Mouse (Mus musculus): Measurements from ENCODE around the gene Cpa3. TPM values are rescaled to one million over a fixed set of nuclear protein-coding genes. Genes with fewer than 3 reads are reported as not detected.

Gene Cpa3
- 10 to 100 TPM in 1 of 2 experiments, 1 to 10 TPM in 1; 6.7 to 10.6 TPM for total RNA-seq (2021)

DNA sequence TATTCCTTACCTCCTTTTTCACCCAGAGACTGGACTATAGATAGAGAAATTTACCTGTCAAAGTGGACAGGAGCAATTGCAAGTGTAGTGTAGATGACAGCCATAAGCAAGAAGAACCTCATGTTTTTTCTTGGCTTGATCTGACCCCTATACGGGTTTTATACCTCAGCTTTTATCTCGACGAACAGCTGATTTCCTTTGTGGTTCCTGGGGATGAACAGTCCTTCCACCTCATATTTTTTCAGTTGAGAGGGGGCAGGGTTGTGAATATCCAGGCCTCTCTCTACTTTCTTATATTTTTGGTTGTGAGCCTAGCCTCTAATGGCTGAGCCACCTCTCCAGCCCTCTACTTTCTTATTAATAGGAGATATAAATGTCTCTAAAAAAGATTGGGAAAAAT, at the start of gene Cpa3:
Gene Cpa3, minus strand, starts transcription at position 132 of the 400 bp plus-strand sequence.
- intact Hi-C loops (cut with DNase I), result no loop called here
- DNase-seq, result no peak

DNA sequence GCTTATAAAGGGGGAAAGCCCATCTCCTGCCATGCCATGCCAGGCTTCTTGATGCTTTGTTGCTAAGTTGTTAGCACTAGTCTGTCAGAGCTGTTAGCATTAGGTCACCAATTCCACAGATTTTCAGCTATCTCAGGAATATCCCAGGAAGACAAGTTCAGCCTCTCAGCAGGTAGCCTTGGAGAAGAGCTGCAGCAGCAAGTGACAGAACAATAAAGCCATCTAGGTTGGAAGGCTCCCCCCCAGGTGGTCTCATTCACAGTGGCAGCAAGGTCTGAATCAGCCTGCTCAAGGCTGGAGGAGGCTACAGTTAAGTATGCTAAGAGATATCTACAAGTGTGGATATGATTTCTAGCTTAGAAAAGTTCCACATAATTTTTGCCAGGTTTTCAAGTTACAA, 49.4 kb upstream of the Cpa3 start:
- no peak for DNase-seq
- intact Hi-C loops (cut with DNase I), result no loop called here

DNA sequence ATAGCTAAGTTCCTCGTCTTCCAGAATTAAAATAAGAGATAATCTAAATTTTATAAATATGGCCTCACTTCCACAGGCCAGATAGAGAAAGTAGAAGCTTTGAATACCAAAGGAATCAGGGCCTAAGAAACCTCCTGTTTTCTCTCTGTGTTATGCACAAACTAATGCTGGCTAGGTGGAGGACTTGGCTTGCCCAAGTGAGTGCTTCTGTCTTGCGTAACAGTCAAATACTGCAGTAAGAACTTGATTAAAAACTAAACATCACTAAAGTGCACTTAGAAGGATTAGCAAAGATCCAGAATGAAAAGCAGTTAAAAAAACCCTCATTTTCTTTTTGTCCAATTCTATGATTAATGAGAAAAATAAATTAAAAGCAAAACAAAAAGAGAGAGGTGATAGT, 46.8 kb upstream of the Cpa3 start:
- intact Hi-C loops (cut with DNase I), result no loop called here
- no peak for DNase-seq

DNA sequence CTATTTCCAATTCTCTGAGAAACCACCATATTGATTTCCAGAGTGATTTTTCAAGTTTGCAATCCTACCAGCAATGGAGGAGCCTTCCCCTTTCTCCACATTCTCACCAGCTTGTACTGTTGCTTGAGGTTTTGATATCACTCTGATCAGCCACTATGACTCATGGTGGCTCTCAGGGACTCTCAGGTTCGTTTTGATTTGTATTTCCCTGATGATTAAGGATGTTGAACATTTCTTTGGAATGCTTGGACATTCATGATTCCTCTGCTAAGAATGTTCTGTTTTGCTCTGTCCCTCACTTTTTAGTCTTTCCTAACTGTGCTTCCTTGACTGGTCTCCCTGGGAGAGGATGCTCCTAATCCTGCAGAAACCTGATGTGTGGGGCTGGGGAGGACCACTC, 39.8 kb upstream of the Cpa3 start:
- DNase-seq, result no peak
- intact Hi-C loops (cut with DNase I), result no loop called here

DNA sequence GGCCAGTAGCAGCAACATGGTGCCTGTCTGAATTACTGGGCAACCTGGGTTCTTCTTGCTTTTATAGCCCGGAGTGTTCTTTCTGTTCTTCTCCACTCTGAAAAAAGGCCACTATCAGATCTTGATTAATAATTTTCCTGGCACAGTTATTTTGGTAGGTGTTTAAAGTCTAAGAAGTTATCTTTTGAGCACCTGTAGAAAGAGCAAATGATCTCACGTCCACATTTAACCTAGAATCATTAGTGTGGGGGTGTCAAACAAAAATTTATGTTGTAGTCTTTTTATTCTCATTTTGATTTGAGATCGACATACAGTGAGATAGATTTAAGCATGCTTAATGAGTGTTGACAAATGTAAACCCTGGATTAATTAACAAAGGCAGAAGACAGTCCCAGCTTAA, 33.7 kb upstream of the Cpa3 start, which contains the start of gene Cpb1:
Gene Cpb1, minus strand, starts transcription at position 101 of the 400 bp plus-strand sequence.
- intact Hi-C loops (cut with DNase I), result no loop called here
- DNase-seq, result no peak

DNA sequence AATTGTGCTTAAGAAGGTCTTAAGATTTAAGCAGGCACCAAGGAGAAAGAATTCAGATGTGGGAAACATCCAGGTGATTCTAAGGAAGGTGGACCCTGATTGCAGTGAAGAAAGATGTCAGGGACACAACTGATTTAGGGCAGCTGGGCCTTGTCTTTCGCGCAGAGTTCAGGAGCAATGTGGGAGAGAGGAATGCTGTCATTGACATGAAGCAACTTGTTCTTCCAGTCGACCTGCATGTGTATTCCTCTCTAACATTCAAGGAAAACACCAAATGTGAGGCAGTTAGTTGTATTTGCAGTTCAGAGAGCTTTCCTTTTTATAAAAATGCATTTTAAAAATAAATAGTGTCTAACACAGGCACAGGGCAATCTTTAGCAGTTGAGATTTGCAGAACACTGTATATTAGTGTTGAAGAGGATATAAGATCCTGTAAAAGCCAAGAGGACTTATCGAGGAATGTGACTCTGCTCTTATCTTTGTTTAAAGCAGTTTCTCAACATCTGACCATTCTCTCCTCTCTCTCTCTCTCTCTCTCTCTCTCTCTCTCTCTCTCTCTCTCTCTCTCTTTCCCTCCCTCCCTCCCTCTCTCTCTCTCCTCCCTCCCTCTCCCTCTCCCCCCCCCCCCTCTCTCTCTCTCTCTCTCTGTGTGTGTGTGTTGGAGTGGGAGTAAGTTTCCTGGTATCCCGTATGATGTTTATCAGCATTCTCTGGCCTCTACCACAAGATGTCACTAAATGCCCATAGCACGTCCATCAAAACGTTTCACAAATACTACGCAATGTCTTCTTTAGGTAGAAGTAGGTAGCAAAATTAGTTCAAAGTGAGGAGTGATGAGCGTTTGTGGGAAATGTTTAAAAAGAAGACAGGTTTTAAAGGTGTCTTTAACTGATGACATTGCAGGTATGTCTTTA, 12.8 kb upstream of the Cpa3 start:
- intact Hi-C loops (cut with DNase I), result no loop called here
- DNase-seq, result no peak

DNA sequence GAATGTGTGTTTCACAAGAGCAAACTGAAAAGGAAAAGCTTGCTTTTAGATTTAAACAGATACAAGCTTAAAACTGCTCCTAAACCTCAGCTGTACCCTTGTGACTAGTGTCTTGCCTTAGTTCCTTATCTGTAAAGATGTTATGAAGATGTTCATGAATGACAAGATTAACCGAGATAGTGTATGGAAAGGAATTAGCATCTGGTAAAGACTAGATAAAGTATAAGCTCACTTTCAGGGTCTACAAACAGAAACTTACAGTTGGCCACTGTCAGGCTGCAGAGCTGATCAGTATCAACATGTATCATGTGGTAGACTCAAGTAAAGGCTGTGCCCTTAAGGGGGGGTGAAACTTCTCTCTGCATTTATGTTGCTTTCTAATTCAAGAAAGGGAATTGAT, 1.9 kb upstream of the Cpa3 start:
- intact Hi-C loops (cut with DNase I), result no loop called here
- no peak for DNase-seq

DNA sequence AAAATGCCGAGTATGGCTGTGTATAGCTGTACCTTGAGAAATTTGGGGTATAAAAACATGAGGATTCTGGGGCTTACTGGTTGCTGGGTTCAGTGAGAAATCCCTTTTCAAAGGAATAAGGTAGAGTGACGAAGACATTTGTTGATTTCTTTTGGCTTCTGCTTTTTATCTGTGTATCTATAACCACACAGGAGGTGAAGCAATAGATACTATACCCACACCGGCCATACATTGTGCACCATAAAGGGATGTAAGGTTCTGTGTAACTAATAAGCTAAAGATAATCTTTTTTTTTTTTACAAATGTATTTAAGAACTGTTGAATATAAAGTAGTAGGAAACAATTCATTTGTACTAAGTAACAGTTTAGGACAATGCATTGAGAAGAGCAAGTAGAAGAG, 2.2 kb downstream of the Cpa3 start:
- intact Hi-C loops (cut with DNase I), result no loop called here
- DNase-seq, result no peak

DNA sequence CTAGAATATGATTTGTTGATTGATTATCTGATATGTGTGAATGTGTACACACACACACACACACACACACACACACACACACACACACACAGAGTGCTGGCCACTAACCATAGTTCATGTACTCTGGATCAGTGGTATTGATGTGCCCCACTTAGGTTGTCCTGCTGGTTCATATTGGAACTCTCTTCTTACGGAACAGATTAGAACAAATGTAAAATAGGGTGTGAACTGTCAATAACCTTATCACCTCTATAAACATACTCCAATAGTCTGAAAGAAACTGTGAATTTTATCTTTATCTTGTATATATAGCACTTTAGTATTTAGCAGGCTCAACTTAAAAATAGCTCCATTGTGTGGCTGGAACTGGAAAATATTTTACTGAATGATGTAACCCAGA, 5.0 kb downstream of the Cpa3 start:
- intact Hi-C loops (cut with DNase I), result no loop called here
- no peak for DNase-seq

DNA sequence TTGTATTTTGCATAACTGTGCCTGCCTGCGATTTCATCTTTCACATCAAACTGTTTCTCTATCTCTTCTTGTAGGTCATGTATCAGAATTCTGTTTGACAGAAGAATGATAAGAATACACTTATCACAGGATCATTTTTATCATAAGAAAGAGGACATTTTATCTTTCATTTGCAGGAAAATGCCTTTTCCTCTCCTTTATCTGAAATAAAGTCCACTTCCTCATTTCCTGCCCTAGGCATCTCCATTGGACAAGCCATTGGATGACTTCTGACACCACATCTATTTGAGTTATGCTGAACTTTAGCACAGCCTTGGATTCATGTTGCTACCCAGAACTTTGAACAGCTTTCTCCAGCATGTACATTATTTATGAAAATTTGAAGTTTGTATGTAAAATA, 13.0 kb downstream of the Cpa3 start:
- intact Hi-C loops (cut with DNase I), result no loop called here
- no peak for DNase-seq

DNA sequence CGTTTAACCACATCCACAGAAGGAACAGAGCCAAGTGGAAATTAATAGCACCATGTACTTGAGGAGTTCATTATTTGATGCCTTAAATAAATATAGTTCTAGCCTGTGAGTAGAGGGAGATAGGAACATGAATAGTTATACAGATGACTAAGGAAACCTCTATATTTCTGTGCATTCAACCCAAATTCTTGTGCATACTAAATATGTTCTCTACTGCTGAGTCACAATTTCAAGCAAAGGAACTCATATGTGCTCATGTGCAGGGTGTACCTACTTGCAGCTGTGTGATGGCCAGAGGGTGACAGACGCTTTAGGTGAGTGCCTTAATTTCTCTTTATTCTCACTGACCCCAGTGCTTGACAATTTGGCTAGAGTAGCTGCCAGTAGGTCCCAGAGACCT, 16.6 kb downstream of the Cpa3 start:
- DNase-seq, result no peak
- intact Hi-C loops (cut with DNase I), result no loop called here

DNA sequence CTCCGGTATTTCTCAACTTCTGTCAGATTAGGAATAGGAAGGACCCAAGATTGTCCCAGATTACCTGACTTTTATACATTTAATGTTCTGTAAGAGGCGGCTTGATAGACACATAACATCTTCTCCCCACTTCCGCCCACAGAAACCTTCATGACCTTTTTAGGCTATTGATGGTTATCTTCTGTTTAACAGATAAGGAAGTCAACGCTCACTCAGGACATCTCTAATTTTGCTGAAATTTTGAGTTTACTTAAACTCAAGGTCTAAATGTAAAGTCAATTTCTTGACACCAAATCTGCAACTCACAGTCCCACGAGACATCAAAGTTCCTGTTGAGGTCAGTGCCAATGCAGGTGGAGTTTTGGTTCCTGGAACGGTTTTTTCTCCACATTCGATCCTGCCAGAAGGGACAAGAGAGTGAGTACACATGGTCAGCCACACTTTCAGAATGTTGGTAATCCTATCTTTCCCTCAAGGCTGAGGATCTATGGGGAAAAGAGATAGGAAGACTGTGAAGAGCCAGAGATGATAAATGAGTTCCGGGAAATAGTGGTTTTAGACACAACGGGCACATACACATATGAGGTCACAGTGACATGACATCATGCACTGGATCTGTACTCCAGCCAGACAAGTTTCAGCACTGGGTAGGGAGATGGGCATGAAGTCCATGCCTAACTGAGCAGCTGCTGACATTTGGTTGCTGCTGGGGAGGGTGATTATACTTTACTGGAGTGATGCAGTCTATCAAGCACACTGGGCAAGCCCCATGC, 18.9 kb downstream of the Cpa3 start:
- intact Hi-C loops (cut with DNase I), result no loop called here
- no peak for DNase-seq

DNA sequence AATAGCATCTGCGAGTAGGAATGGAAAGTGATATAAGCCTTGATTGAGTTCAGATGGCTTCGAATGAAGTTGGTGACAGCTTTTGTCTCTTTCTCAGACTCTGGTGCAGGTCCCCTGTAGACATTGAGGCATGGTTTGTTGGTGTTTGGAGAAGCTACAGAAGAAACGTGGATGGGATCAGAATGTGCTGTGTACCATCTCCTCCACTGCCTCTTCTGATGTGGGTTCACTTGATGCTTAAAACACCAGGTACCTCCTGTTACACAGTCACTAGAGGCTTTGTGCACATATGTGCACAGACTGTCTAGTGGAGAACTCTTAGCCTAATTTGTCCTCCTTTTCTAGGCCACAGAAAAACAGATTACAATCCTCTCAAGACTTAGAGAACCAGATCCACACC, 19.8 kb downstream of the Cpa3 start:
- intact Hi-C loops (cut with DNase I), result no loop called here
- no peak for DNase-seq

DNA sequence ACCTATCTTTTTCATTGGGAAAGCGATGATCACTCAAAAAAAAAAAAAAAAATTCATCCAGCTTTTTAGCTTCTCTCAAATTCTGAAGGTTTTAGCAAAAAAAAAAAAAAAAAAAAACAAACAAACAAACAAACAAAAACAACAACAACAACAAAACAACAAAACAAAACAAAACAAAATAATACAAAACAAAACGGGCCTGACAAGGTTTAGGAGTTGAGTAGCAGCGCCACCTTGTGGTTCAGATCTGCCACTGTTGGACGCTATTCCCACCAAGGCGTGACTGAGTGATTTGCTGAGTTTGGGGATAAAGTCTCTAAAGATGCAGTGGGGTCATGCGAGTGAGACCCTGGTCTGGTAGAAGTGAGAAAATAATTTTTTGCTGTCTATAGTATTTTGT, 43.1 kb downstream of the Cpa3 start:
- intact Hi-C loops (cut with DNase I), result loop anchor here (5.0 kb wide), 1 partner anchor 297 kb away; no protein-coding TSS in a partner anchor

DNA sequence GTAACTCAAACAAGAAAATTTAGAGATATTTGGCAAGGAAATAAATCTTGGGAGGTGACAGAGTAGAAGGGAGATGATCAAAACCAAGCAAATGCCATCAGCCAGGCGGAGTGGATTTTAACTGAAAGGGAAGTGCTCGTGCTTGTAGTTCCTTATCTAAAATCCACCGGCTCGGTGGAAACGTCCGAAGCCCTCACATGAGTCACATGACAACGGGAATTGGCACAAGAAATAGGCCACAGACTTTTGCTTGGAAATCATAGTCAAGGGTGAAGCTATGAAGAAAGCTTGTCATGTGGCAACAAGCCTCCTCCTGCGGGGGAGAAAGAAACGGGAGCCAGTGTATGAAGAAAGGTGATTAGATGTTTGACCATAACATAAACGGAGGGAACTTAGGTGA, 44.1 kb downstream of the Cpa3 start:
- DNase-seq, result no peak
- intact Hi-C loops (cut with DNase I), result loop anchor here (5.0 kb wide), 1 partner anchor 296 kb away; no protein-coding TSS in a partner anchor

More for the DNA sequence above, 43.1 kb downstream of the Cpa3 start:
- DNase-seq, result peak; percentile 53

DNA sequence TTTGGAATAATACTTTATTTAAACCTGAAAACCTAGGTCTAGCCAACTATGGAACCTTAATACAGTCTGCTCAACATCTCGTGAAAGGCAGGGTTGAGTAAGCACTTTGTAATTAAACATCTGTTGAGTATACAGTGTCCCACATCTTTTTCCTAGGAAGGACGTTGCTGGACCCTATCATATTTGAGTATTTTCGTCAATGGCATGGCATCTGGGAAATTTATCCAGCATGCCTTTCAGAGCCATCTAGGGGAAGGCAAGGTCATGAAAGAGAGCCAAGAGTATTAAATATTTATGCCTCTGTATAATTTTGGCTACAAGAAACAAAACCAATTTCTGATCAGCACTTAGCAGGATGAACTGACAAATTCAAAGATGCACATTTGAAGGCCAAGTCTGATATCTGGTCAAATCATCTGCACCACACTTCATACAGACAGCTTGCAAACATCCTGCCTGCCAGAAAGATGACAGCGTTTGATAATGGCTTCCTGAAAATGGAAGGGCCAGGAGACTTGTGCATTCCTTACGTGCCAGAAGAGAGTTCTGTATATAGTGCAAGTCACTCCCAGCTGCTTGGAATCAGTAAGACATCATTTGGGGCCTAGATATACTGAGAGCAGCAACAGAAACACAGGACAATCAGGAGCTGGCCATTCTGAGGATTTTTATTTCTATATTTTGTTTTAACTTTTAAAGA, 52.9 kb downstream of the Cpa3 start:
- no peak for DNase-seq
- intact Hi-C loops (cut with DNase I), result no loop called here

DNA sequence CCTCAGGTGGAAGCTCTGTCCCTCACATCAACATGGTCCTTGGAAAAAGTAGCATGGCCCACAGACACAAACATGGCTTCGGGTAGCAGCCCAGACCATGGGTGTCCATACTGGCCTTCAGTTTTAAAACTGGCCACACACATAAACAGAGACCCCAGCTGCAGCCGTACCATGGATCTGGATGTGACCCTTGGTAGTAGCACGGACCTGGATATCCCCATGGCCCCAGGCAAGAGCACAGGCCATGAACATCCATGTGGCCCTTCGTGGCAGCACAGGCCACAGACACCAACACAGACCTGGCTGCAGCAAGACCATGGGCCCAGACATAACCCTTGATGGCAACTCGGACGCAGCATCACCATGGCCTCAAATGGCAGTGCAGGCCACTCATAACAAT, 69.6 kb downstream of the Cpa3 start:
- no peak for DNase-seq
- intact Hi-C loops (cut with DNase I), result no loop called here

DNA sequence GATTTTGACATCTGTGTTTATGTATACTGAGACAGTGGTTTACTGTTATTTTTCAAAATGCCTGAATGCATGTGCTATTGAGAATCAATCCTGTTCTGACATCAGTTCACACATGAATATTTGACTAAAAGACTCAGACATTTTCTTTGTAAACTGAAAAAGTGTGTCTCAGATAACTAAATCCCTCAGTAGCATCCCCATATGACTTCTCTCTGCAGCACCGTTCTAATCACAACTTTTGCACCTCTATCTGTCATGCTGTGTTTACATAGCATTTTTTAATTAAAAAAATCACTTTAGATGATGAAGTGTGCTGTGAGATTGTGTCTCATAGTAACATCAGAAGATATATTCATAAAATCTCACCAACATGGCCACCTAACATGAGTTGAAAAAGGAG, 74.5 kb downstream of the Cpa3 start:
- no peak for DNase-seq
- intact Hi-C loops (cut with DNase I), result no loop called here
